Mouse (Mus musculus): ENCODE data around the gene Prl2c5. TPM values are rescaled to one million over a fixed set of nuclear protein-coding genes. Genes with fewer than 3 reads are reported as not detected.
"Not testable (repeated sequence)": the region's sequence is repeated elsewhere in the genome, so short reads cannot be mapped to it uniquely, and the experiment has no call there.

Prl2c5 gene
- total RNA-seq (2021) = under 1 TPM in 1 of 2 experiments, not detected in 1; 0.57 TPM
- long read RNA-seq, experiment 1, partial matches to known transcripts = 0 of 1 reads
- long read RNA-seq, experiment 1, other reads (novel, unspliced or antisense) = 0 of 1 reads
- long read RNA-seq, experiment 2 = 0 reads

- not testable (repeated sequence) for DNase-seq
Measured at GRCm38 (mm10) chr13:13182415-13182814, at the start of gene Prl2c5. Gene Prl2c5 (plus strand): TSS chr13:13182715.

GRCm38 (mm10) chr13:13162777-13163485 lies 19.6 kb upstream of the Prl2c5 start:
- not testable (repeated sequence) for DNase-seq

GRCm38 (mm10) chr13:13168631-13169030 lies 13.9 kb upstream of the Prl2c5 start:
- not testable (repeated sequence) for DNase-seq

- not testable (repeated sequence) for DNase-seq
Measured at GRCm38 (mm10) chr13:13173616-13174136, 8.8 kb upstream of the Prl2c5 start.

- not testable (repeated sequence) for DNase-seq
Measured at GRCm38 (mm10) chr13:13175736-13176135, 6.8 kb upstream of the Prl2c5 start.

- DNase-seq = not testable (repeated sequence)
Measured at GRCm38 (mm10) chr13:13211168-13211567, 28.7 kb downstream of the Prl2c5 start.

- DNase-seq = not testable (repeated sequence)
Measured at GRCm38 (mm10) chr13:13216363-13216762, 33.8 kb downstream of the Prl2c5 start.

- not testable (repeated sequence) for DNase-seq
Measured at GRCm38 (mm10) chr13:13220231-13220630, 37.7 kb downstream of the Prl2c5 start.

- peak; percentile 76 for DNase-seq
Measured at GRCm38 (mm10) chr13:13237456-13237855, 54.9 kb downstream of the Prl2c5 start.

Other genes starting within 250 kb of the Prl2c5 start
- not detected for gene Prl2c2, start 177.3 kb upstream of the Prl2c5 start, total RNA-seq (2021)
- gene Gpr137b, start 211.3 kb downstream of the Prl2c5 start, total RNA-seq (2021) = 10 to 100 TPM; 20.5 to 25.1 TPM

All from adrenal gland, postnatal 10 days (tissue).